Mouse (Mus musculus) stomach, embryonic 16.5 days (tissue): ENCODE measurements around the gene Zbtb45. TPM values are rescaled to one million over a fixed set of nuclear protein-coding genes. Genes with fewer than 3 reads are reported as not detected.

Source experiments
- ATAC-seq: fragments of 200-750 bp; cut with Nextera tagmentation; 2 replicates; pipeline ENCODE4 v1.8.0; 2017; ENCODE audit warnings: moderate number of reproducible peaks, moderate TSS enrichment; ENCODE audit not compliant: insufficient read depth, low FRiP score
- H3K27ac ChIP-seq: fragments of 300-500 bp; sonication (generic); 2 replicates; pipeline ENCODE4 v1.5.1; 2014; ENCODE audit warnings: low read length
- H3K27me3 ChIP-seq: fragments of 300-500 bp; sonication (generic); 2 replicates; pipeline ENCODE4 v1.6.1; 2014; ENCODE audit warnings: low read length, control low read depth, mixed read lengths; ENCODE audit not compliant: control insufficient read depth, insufficient read depth
- H3K36me3 ChIP-seq: fragments of 300-500 bp; sonication (generic); 2 replicates; pipeline ENCODE4 v1.6.1; 2014; ENCODE audit warnings: low read length; ENCODE audit not compliant: control insufficient read depth, insufficient read depth
- H3K4me1 ChIP-seq: fragments of 300-500 bp; sonication (generic); 2 replicates; pipeline ENCODE4 v1.6.1; 2014; ENCODE audit warnings: low read length, control low read depth, mixed read lengths; ENCODE audit not compliant: control insufficient read depth, insufficient read depth
- H3K4me2 ChIP-seq: fragments of 300-500 bp; sonication (generic); 2 replicates; pipeline ENCODE4 v1.6.1; 2014; ENCODE audit warnings: low read depth, low read length, mixed read lengths
- H3K4me3 ChIP-seq: fragments of 300-500 bp; sonication (generic); replicated peaks from 2 replicates; pipeline ENCODE4 v1.5.1; 2014; ENCODE audit warnings: mild to moderate bottlenecking, low read length
- H3K9ac ChIP-seq: fragments of 300-500 bp; sonication (generic); 2 replicates; pipeline ENCODE4 v1.6.1; 2014; ENCODE audit warnings: low read length
- H3K9me3 ChIP-seq: fragments of 300-500 bp; sonication (generic); replicated peaks from 2 replicates; pipeline ENCODE4 v1.6.1; 2016; ENCODE audit warnings: low read length, control low read depth; ENCODE audit not compliant: control insufficient read depth
- WGBS: fragments of 180-500 bp; shearing (Covaris S2); extraction: QIAGEN DNeasy Blood & Tissue Kit; methylation state at CpG from one replicate; pipeline ENCODE4 v1.1.7; 2014; 5-methylcytosine and 5-hydroxymethylcytosine counted together
- polyA plus RNA-seq: library from polyadenylated mRNA; unstranded; fragments of >200 nt; fragmentation: Nextera tagmentation; extraction: Ambion mirVana; gene quantifications from 2 replicates; pipeline ENCODE4 v1.2.1, GENCODE M21; 2015

Zbtb45 gene
- polyA plus RNA-seq, 1 experiment from 2014 or later: 18.4 TPM

GRCm38 (mm10) chr7:12993148-12993547, 16.7 kb downstream of the Zbtb45 start:
- no peak for ATAC-seq
- Histone ChIP-seq H3K4me3 (no peak overlapping the region), H3K9ac (no peak overlapping the region), H3K9me3 (no peaks in the 10 kb centered on the region), H3K27me3 (no peaks in the 10 kb centered on the region), H3K4me1 (no peaks in the 10 kb centered on the region), H3K4me2 (no peak overlapping the region), H3K36me3 (no peaks in the 10 kb centered on the region), H3K27ac (no peak overlapping the region)
- 86% methylated on average over 10 of the region's 10 CpGs for WGBS

DNA sequence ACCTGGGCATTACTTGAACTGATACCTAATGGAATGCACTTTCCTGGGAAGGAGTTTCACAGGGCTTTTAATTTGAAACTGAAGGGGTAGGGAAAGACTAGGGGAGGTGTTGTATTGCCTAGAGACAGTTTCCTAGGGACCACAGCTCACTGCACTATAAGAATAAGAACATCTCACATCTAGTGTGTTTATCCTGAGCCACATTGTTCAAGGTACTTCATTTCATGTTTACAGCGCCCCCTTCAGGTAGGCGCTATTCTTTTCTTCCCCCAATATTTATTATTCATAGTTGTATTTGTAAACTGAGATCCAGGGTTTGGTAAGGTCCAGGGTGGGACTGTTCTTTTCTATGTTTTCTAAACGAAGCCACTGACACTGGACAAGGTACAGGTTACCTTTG, 17.6 kb downstream of the Zbtb45 start:
- no peak overlapping the region for H3K4me2 ChIP-seq
- no peak overlapping the region for H3K4me3 ChIP-seq
- no peaks in the 10 kb centered on the region for H3K4me1 ChIP-seq
- no peaks in the 10 kb centered on the region for H3K9me3 ChIP-seq
- no peak for ATAC-seq
- H3K27ac ChIP-seq: no peak overlapping the region
- no peaks in the 10 kb centered on the region for H3K36me3 ChIP-seq
- no peak overlapping the region for H3K9ac ChIP-seq
- 7% methylated on average over 3 of the region's 3 CpGs for whole genome bisulfite sequencing
- no peaks in the 10 kb centered on the region for H3K27me3 ChIP-seq

DNA sequence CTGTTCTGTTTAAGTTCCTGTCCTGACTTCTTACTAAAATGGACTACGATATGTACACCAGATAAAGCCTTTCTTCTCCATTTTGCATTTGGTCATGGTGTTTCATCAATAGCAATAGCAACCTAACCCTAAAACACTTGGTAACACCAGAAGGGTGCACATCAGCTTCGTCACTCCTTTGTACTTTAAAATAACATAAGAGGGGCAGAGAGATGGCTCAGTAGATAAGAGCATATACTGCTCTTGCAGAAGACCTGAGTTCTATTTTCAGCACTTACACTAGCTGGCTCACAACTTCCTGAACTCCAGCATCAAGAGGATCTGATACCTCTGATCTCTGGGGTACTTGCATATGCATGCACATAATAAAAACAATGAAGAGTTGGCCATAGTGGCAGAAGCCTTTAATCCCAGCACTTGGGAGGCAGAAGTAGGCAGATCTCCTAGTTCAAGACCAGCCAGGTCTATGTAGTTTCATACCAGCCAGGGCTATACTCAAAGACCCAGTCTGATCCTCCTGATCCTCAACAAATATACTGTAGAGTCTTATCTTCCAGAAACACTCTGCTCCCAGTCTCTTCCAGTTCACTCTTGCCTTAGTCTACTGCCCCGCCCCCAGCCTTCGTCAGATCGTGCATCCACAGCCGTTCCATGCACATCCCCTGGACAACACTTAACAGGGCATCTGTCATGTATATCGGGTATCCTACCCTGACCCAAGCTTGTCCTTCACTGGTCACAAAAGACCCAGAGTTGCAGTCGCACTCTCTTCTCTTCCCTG, 22.2 kb downstream of the Zbtb45 start:
- H3K4me1 ChIP-seq: no peaks in the 10 kb centered on the region
- H3K9ac ChIP-seq: no peak overlapping the region
- no peak for ATAC-seq
- H3K36me3 ChIP-seq: no peaks in the 10 kb centered on the region
- H3K27me3 ChIP-seq: no peaks in the 10 kb centered on the region
- no peaks in the 10 kb centered on the region for H3K9me3 ChIP-seq
- no peak overlapping the region for H3K4me2 ChIP-seq
- 78% methylated on average over 8 of the region's 8 CpGs for WGBS
- H3K27ac ChIP-seq: no peak overlapping the region
- H3K4me3 ChIP-seq: no peak overlapping the region

GRCm38 (mm10) chr7:12986906-12987305, 22.9 kb downstream of the Zbtb45 start:
- no peak for ATAC-seq
- Histone ChIP-seq H3K4me2 (no peak overlapping the region), H3K4me1 (no peaks in the 10 kb centered on the region), H3K9ac (no peak overlapping the region), H3K4me3 (no peak overlapping the region), H3K27me3 (no peaks in the 10 kb centered on the region), H3K9me3 (no peaks in the 10 kb centered on the region), H3K36me3 (no peaks in the 10 kb centered on the region), H3K27ac (no peak overlapping the region)
- WGBS: 84% methylated on average over 8 of the region's 8 CpGs

- no peak overlapping the region for H3K4me3 ChIP-seq
- ATAC-seq: no peak
- no peaks in the 10 kb centered on the region for H3K9me3 ChIP-seq
- H3K36me3 ChIP-seq: no peaks in the 10 kb centered on the region
- H3K27ac ChIP-seq: no peak overlapping the region
- H3K4me1 ChIP-seq: no peaks in the 10 kb centered on the region
- no peak overlapping the region for H3K4me2 ChIP-seq
- no peaks in the 10 kb centered on the region for H3K27me3 ChIP-seq
- 83% methylated on average over 1 of the region's 1 CpGs for WGBS
- H3K9ac ChIP-seq: no peak overlapping the region
Measured at GRCm38 (mm10) chr7:12985724-12986123, 24.1 kb downstream of the Zbtb45 start.

DNA sequence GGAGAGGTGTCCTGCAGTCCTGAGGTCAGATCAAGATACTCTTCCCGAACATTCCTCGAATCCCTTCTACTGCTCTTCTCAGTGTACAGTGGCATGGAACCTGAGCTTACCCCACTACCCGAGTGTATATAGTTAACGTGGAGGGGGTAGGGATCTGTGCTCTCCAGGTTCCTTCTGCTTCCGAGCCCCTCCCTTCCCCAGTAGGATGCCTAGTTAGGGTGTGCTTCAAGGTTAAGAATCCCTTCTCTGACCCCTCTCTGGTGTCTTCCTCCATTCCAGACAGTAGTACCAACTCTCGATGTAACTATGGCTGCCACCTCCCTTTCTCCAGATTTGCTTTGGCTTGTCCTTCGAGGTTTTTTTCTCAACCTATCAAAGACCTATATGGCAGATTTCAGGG, 29.5 kb downstream of the Zbtb45 start:
- no peak for ATAC-seq
- peaks cover 8% of the 10 kb centered on the region for H3K4me1 ChIP-seq
- H3K9ac ChIP-seq: no peak overlapping the region
- no peak overlapping the region for H3K4me2 ChIP-seq
- no peaks in the 10 kb centered on the region for H3K36me3 ChIP-seq
- no peaks in the 10 kb centered on the region for H3K9me3 ChIP-seq
- no peaks in the 10 kb centered on the region for H3K27me3 ChIP-seq
- 85% methylated on average over 7 of the region's 7 CpGs for WGBS
- no peak overlapping the region for H3K27ac ChIP-seq
- H3K4me3 ChIP-seq: no peak overlapping the region

- Histone ChIP-seq H3K27ac (no peak overlapping the region), H3K9me3 (no peaks in the 10 kb centered on the region), H3K36me3 (no peaks in the 10 kb centered on the region), H3K4me1 (peaks cover 8% of the 10 kb centered on the region), H3K4me2 (no peak overlapping the region), H3K27me3 (no peaks in the 10 kb centered on the region), H3K4me3 (no peak overlapping the region), H3K9ac (no peak overlapping the region)
- 62% methylated on average over 6 of the region's 6 CpGs for WGBS
- no peak for ATAC-seq
Measured at GRCm38 (mm10) chr7:12979776-12980175, 30.1 kb downstream of the Zbtb45 start.

- peak overlapping the region; percentile 81; the same call in 1 of the 2 replicates for H3K9ac ChIP-seq
- 83% methylated on average over 18 of the region's 18 CpGs for WGBS
- H3K4me2 ChIP-seq: peak overlapping the region; percentile 65
- H3K9me3 ChIP-seq: no peaks in the 10 kb centered on the region
- ATAC-seq: no peak
- H3K27ac ChIP-seq: peak overlapping the region; percentile 91
- H3K4me1 ChIP-seq: peaks cover 8% of the 10 kb centered on the region
- no peak overlapping the region for H3K4me3 ChIP-seq
- no peaks in the 10 kb centered on the region for H3K27me3 ChIP-seq
- no peaks in the 10 kb centered on the region for H3K36me3 ChIP-seq
Measured at GRCm38 (mm10) chr7:12978931-12979722, 30.7 kb downstream of the Zbtb45 start.

- H3K4me1 ChIP-seq: peaks cover 8% of the 10 kb centered on the region
- under 1% methylated on average over 49 of the region's 49 CpGs for WGBS
- peak within 1 kb of the TSS; percentile 70 for H3K4me2 ChIP-seq
- ATAC-seq: peak; percentile 98
- no peaks in the 10 kb centered on the region for H3K36me3 ChIP-seq
- peak within 1 kb of the TSS; percentile 85 for H3K9ac ChIP-seq
- H3K27me3 ChIP-seq: no peaks in the 10 kb centered on the region
- H3K27ac ChIP-seq: peak within 1 kb of the TSS; percentile 97
- H3K9me3 ChIP-seq: no peaks in the 10 kb centered on the region
- peak within 1 kb of the TSS; percentile 74 for H3K4me3 ChIP-seq
Measured at GRCm38 (mm10) chr7:12977682-12978389, 32.0 kb downstream of the Zbtb45 start, which contains the start of gene Zfp446. TSS of gene Zfp446 (plus strand) at chr7:12977848.
